Mouse (Mus musculus) kidney, adult 9 months (tissue): ENCODE data around the gene Akap13.

ENCODE experiments used
- DNase-seq: peaks from one replicate; pipeline ENCODE4 v3.0.0; 2022

Gene Akap13

DNA sequence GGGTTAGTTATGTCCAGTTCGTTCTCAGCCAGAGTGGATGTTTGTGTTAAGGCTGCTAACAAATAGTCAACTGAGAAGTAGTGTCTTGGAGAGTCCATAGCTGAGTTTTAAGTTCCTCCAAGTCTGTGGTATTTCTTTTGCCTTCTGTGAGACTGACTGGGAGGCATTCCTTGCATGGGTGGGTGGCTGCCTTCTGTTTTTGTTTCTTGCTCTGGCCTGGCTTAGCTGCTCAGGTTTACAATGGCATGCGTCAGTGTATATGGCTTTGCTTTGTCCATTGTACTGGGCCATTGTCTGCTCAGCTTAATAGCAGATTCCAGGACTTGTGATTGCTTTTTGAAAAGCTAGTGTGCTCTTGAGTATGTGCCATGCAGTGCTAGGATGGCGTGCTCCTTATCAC, 65.9 kb downstream of the Akap13 start:
- no peak for DNase-seq

- no peak for DNase-seq
These were observed 66.9 kb downstream of the Akap13 start for GRCm38 (mm10) chr7:75522226-75522625.

DNA sequence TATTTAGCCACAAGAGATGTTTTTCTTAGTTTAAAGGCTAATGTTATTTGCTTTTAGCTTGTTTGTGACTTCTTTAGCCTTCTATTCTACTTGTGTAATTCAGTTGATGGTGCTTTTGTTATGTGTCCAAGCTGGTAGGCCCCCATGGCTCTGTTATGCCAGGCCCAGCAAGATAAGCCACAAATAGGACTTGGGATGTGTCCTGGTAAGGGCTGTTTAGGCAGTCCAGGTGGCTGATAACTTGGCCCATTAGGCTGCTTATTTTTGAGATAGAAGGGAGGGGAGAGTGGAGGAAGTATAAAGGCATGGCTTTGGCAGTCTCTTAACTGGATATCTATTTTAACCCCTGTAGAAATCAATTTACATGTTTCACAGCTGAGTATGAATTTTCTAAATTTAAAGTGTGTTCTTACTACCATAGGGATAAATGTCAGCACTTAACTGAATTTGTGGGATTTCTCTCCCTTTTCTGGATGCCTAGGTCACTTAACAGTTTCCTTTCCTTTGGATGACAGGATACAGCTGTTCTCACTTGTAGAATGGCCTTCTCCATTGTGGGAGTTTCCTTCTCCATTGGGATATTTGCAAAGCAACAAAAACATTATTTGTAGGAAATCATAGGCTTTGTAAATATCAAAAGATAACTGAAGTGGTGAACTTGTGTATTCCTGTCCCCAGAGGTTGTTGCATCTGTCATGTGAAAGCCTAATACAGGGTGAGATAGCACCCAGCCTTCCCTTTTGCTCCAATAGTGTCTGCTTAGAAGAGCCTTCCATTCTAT, 69.6 kb downstream of the Akap13 start:
- no peak for DNase-seq

GRCm38 (mm10) chr7:75525716-75526401, 70.5 kb downstream of the Akap13 start:
- peak; percentile 51 for DNase-seq

DNA sequence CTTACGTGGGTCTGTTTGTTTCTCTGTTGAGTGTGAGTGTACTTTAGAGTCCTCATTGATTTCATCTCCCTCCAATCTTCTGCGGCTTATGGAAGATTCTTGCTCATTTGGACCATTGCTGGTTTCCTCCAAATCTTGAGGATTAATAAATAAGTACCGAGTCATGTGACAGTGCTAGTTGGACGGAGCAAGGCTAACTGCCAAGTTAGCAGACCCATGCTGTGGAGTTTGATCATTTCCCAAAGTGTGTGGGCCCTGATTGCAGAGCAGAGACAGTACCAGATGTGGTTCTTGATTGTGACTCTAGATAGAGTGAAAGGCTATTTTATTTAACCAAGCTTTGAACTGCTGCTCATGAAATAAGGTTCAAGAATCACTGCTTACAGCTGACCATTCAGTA, 73.4 kb downstream of the Akap13 start:
- peak; percentile 86 for DNase-seq

DNA sequence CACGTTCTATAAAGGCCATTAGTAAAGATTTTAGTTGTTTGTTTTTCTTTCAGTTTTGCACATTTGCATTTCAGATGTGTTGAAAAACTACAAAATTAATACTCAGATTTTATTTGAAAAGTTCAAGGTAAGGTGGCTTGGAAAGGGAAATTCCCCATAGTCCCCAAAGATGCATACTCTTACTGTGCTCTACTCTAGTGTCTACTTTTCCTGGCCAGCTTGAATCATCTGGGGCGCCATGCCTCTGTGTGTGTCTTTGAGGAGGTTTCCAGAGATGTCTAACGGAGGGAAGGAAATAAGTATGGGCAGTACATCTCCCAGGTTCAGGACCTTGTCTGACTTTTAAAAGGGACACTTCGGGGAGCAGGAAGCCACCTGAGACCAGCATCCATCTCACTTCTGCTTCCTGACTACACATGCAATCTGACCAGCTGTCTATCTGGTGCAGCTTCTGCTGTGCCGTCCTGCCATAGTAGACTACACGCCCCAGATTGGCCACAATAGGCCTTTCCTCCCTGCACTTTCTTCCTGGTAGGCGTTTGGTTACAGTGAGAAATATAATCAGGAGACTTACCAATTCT, 74.6 kb downstream of the Akap13 start:
- no peak for DNase-seq

GRCm38 (mm10) chr7:75530642-75531041, 75.3 kb downstream of the Akap13 start:
- DNase-seq, result no peak

DNA sequence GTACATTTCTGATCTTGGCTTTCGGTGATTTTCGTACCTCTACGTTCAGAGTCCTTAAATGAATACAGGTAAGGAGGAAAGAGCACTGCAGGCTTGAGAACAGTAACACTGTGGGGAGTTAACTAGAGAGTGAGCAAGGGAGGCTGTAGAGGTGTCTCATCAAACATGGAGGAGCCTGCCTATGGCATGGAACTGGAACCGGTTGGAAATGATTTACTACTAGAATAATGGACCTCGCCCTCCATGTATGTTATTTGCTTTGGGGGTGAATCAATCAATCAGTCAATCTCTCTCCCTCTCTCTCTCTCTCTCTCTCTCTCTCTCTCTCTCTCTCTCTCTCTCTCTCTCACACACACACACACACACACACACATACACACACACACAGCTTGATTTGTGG, 77.7 kb downstream of the Akap13 start:
- no peak for DNase-seq

DNA sequence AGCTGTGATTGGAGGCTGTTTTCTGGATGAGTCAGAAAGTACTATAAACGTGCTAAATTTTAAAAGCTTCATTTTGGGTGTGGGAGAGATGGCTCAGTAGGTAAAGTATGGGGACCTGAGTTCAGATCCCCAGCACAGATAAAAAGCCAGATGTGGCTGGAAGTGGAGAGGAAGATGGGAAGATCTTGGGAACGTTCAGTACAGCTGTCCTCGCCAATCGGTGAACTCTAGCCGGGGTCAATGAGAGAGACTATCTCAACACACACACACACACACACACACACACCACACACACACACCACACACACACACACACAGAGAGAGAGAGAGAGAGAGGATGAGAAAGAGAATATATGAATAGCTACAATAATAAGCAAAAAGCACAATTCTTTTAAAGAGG, 81.0 kb downstream of the Akap13 start:
- DNase-seq, result no peak

GRCm38 (mm10) chr7:75537567-75537966, 82.2 kb downstream of the Akap13 start:
- no peak for DNase-seq

DNA sequence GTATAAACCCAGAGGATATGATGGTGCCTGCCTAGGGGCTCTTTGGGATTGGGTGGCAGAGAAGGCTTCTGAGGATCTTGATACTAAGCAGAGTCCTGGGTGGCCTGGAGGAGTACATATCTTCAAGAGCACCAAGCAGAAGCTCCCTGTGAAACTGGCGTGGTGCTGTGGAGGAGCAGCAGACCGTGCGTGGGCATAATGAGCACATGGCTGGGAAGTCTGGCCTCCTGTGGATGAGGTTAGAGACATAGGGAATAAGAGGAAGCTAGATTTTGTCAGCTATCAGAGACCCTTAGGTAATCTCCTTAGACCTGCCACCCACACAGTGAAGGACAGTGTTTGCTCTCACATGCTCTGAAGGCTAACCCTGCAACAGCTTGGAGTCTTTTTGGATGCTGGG, 83.2 kb downstream of the Akap13 start:
- no peak for DNase-seq

GRCm38 (mm10) chr7:75539168-75539567, 83.8 kb downstream of the Akap13 start:
- no peak for DNase-seq

DNA sequence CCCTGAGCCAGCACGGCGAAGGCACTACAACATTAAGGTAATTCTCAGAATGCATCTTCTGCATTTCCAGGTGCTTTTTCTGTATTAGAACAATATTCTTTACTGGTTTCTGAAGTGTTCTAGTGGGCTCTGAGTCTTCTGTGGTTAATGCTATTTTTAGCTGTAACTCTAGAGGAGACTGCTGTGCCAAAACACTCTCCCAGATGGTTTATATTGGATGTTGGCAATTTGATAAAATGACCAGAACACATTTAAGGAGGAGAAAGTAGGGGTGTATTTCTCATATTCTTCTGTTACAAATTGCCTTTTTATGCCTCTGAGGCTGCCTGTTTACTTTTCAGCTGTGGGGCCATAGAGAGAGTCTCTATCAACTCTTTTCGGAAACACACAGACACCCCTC, 94.5 kb downstream of the Akap13 start:
- DNase-seq, result no peak

DNA sequence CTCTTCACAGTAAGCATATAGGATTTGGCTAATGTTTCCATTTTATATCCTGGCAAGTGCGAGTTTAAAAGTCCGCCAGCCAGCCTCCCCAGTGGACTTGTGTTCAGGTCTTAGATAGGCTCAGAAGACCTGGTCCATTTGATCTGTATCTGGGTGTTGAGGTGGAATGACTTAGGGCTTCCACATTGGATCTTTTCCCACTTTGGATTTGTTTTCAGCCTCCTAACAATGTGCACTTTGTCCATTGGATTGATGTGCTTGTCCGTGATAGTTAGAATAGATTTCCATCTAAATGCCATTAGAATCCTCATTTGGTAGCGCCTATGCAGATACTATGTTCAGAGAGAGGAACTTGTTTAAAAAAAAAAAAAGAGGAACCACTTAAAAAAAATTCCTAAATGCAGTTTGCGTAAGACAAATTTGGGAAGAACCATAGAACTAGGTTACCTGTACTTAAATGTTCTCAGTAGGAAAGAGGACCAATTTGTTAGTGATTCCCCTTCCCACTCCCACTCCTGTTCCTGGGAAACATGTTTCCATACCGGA, 95.5 kb downstream of the Akap13 start:
- no peak for DNase-seq

DNA sequence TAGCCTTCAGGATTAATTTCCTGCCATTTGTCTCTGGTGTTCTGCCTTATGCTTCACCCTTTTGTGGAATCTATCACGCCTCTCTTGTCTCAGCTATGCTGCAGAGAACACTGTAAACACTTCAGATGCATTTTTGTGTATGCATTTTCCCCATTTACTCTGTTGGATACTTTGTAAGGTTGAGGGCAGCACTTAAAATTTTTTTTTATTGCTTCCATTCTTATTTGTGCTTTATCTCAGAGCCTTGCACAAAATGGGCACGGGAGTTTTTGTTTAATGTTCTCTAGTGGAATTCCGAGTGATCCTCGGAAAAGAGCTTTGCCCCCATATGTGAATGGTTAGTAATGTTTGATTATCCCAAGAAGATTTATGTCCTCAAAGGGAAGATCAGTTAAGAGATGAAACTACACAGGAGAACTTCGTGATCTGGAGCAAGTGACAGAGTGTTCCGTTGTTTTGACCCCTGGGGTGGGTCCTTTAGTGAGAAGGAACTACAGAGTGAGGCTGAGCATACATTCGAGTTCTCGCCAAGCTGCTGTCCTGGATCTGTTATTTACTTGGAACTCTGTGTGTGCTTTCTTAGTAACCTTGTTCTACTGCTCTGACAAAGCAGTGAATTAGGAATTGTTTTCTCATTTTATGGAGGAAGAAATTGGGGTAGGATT, 97.8 kb downstream of the Akap13 start:
- no peak for DNase-seq

GRCm38 (mm10) chr7:75553667-75554045, 98.3 kb downstream of the Akap13 start:
- no peak for DNase-seq

DNA sequence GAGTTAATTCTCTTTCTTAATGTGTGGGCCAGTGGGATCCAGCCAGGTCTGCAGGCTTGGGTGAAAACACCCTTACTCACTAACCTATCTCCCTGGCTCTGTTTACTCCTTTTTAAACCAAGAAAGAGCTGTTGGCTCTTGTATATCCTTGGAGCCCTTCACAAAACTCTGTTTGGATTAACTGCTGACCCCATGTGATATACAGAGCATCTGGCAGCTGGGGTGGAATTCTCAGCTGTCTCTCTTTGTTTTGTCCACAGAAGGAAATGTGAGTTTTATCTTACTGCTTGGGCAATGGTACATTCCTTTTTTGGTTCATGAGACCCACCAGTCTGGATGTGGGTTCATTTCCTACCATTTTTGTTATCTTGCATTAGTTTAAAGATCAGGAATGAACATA, 98.7 kb downstream of the Akap13 start:
- no peak for DNase-seq

DNA sequence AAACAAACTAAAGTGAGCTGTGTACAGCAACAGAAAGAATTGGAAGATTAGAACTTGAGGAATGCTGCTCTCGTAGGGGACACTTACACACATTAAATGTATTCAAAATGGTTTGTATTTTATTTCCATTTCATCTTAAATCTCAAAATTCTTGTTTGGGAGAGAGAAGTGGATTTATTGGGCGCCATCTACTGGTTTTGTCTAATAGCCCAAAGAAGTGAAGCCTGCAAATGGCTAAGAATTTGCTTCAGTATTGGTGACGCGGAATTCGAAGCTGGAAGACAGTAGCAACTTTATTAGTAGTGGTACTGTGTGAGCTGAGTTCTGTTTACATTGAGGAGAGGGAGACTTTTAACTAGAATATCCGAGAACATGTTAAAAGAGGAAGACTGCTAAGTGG, 100.6 kb downstream of the Akap13 start:
- peak; percentile 44 for DNase-seq

DNA sequence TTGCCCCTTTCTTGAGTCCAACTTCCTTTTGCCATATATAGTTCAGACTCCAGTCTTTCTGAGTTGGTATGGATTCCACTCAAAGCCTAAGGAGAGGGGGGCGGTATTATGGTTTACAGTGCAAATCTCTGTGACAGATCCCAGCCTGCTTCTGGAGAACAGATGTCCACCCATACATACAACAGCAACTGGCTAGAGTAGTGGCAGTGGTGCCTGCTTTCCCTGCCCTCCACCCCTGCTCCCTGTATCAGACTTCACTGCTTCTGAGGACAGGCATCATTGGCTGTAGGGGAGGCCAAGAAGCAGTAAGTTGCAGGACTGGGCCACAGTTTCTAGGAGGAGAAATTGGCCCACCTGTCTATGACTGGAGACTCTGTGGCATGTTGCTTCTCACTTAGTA, 102.9 kb downstream of the Akap13 start:
- DNase-seq, result no peak

- DNase-seq, result peak; percentile 29
These were observed 103.8 kb downstream of the Akap13 start for GRCm38 (mm10) chr7:75559119-75559518.

DNA sequence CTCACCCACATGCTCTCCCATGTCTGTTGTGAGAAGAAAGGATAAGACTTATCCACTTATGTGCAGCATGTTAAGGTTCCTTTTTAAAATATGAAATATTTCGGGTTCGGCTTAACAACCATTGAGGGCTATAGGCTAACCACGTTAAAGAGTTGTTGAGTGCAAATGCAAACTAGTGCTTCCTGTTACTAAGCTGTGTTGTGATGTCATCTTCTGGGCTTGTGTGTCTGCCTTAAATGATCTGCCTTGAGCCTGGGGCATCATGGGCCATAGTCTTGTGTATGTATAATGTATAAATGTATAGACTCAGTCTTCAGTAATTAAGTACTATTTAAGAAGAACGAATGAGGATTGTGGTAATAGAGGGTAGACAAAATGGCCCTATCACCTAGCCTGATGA, 104.6 kb downstream of the Akap13 start:
- no peak for DNase-seq

GRCm38 (mm10) chr7:75560566-75560965, 105.2 kb downstream of the Akap13 start:
- DNase-seq, result no peak

DNA sequence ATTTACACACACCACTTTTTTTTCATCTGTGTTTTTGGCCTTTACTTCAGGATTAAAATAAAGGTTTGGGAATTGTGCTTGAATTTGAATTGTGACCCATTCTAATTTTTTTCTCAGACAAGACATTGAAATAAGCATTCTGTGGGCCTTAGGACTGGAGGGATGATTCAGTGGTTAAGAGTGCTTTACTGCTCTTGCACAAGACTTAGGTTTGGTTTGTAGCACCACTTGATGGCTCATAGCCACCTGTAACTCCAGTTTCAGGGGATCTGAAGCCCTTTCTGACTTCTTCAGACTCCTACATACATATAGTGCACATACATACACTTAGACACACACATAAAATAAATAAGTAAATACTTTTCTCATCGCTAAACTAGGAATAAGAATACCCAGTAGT, 105.8 kb downstream of the Akap13 start:
- no peak for DNase-seq

GRCm38 (mm10) chr7:75568276-75568675, 112.9 kb downstream of the Akap13 start:
- no peak for DNase-seq
